Mouse (Mus musculus) mouse embryonic stem cell (cell line): ENCODE results near the gene Epb41l4b.

Experiments used
- in situ Hi-C, 2 experiments: fragments of 300-500 bp; cut with MboI; formaldehyde crosslinking; loops; 1 replicate in 1 of 2; 3 replicates in 1 of 2; pipeline ENCODE4 v1.14.3; 2019 to 2020; ENCODE audit warnings: low sequenced_read_pairs in 2 of 2, low pct_unique_long_range_greater_than_20kb in 1 of 2, mixed read lengths in 1 of 2; ENCODE audit not compliant: unreplicated experiment in 1 of 2

Epb41l4b gene

DNA sequence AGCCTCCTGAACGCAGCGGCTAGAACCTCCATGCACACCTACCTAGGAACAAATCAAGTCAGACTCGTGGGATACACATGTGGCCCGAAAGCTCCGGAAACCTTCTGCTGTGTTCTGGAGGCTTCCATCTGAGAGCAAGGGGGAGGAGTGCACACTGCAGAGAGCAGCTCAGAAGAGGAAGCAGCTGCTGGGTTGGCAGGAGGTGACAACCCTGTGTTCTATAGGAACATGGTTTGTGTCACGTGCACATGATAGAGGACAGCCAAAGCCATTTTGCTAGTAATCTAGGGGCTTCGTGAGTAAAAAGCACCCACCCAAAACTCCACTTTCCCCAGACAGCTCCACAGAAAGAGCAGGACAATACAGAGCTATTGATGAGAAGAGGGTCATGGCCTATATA is 149.9 kb downstream of the Epb41l4b start:
- in situ Hi-C loops, result no loop called here

DNA sequence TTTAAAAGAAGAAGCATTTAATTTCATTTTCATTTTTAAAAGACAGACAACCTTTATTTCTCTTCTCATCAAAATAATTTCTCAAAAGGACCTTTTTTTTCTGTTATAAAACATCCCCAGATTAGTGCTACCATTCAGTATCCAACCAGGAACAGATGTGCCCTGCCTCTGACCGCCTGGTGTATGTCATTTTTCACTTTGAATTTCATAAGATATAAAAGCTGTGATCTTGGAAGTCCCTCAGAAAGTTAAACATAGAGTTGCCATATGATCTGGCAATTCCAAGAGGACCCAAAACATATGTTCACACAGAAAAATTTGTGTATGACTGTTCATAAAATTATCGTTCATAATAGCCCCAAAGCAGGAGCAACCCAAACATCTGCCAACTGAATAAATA is 151.3 kb downstream of the Epb41l4b start:
- in situ Hi-C loops, result no loop called here

DNA sequence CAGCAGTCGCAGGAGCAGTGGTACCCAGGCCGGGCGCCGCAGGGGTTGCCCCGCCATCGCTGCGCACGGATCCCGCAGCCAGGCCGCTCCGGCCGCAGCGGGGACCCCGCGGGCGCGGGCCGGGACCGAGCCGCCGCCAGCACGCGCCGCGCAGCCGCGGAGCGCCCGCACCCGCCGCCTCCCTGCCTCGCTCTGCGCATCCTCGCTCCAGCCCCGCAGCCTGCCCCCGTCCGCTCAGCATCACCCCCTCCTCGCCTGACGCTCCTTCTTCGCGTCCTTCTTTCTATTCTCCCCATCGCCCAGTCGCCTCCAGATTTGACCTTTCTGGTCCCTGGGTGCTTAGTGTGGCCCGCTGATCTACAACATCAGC is 153.0 kb downstream of the Epb41l4b start, which contains the start of gene Frrs1l:
Gene Frrs1l, minus strand, starts transcription at position 177 of the 370 bp plus-strand sequence.
- in situ Hi-C loops, result no loop called here

DNA sequence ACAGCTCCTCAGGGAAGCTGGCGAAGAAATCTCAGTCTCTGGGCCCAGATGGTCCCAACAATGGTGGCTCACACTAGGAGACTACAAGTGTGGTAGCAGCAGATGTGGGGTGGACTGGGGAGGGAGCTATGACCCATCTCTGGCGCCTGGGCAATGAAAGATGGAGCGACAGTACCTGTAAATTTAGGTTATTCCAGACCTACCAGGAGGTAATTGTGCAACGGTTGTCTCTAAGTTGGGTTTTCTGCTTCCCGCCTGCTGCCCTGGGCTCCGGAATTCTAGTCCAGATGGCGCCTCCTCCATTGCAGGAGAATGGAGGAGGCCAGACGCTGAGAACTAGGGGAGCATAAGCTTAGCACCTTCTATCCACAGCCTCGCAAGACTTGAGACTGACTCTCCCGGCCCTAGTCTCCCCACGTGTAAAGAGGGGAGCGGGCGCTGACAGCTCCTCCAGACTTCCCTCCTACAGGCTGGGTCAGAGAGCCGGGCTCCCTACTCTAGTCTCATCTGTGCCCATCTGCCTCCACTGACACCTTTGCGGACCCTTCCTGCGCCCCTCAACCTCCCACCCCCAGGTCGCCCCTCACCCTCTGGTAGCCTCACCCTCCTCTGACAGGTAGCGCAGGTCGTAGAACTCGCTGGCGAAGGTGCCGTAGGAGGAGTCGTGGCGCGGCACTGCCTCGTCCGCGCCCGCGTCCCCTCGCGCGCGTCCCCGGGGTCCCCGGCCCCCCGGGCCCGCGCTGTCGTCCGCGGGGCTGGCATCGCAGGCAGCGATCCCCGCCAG is 153.6 kb downstream of the Epb41l4b start:
- in situ Hi-C loops, result no loop called here

DNA sequence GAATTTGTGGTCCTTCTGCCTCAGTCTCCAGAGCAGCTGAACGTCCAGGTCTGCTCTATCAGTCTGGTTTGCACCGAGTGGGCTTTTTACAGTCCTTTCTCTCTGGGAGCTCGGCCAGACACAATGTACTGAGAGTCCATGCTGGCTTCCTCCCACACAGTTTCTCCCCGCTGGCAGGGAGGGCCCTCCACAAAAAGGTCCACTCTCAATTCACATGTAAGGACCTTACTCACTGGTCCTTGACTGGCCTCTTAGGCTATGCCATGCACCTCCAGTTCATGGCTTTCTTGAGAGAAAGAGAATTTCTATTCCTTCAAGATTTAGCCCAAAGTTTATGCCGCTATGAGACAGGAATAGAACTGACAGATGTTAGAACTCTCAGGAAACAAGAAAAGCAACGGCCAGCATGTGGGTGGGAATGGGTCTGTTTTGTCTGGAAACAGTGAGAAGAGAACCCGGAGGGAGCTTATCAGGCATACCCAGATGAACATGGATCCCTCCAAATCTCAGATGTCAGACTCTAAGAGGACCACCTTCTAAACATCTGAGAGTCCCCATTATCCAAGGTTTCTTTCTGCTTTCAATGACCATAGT is 177.6 kb downstream of the Epb41l4b start:
- in situ Hi-C loops, result no loop called here

DNA sequence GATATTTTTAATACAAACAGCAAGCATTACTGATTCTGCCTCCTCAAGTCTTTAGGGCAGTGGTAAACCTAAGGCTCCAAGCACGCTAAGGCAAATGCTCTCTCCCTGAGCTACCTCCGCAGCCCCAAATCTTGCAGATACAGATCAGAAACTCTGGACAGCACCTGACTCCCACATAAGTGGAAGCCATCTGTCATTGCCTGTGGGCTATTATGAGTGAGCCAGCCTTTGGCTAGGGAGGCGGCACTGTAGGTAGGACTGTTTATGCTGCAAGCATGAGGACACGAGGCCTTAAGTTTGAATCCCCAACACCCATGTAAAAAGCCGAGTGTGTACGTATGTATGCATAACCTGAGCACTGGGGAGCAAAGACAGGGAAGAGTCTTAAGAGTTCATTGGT is 179.6 kb downstream of the Epb41l4b start:
- in situ Hi-C loops, result no loop called here

DNA sequence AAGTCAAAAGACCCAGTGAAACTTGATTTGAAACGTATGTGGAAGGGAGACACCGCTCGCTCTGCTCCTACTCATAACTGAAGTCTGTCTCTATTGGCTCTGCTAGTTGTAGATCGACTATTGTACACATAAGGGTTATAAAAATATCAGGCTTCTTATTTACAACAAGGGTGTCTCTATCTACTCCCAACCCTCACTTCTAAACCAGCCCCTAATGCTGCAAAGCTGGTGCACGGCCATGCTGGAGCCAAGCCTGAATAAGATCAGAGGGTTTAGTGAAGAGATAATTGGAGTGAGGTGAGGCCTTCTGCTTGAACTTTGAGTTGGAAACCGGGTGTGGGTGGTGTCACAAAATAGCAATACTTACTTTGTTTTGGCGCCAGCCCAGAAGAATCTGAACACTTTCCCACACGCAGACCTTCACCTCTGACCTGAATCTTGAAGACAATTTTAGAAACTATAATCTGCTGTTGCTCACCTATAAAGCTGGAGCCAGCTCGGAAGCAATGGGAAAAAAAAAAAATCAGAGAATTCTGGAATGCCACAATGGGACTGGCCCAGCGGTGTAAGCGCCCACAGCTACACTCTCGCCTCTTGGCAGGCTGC is 181.8 kb downstream of the Epb41l4b start:
- in situ Hi-C loops, result no loop called here

DNA sequence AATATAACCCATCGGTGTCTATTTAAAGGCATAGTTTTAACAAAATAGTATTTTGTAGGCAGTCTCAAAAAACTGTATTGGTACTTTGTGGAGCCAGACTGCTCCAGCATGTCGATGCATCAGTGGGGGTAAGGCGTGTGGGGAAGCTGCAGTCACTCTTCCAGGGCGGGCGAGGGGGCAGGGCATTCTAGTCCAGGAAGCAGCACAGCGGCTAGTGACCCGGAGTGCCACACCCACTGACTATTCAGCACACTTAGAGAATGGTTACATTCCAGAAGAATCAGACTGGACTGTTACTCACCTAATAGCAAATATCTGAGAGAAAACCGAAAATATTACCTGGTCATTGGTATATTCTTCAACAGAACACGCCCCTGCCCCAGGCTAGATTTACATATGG is 185.7 kb downstream of the Epb41l4b start:
- in situ Hi-C loops, result no loop called here

DNA sequence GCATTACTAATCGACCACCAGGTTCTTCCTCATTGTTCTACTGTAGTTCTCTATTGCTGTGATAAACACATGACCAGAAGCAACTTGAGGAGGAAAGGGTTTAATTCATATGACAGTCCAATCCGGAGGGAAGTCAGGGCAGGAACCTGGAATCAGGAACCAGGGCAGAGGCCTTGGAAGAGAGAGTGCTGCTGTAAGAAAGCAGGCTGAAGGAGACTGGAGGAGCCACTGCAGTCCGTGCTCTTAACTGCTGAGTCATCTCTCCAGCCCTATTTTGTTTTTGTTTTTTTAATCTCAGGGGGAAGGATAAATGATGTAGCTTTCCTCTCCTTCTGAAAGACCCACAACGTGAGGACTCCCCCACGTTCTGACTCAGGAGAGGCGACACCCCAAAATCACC is 190.0 kb downstream of the Epb41l4b start:
- in situ Hi-C loops, result no loop called here

DNA sequence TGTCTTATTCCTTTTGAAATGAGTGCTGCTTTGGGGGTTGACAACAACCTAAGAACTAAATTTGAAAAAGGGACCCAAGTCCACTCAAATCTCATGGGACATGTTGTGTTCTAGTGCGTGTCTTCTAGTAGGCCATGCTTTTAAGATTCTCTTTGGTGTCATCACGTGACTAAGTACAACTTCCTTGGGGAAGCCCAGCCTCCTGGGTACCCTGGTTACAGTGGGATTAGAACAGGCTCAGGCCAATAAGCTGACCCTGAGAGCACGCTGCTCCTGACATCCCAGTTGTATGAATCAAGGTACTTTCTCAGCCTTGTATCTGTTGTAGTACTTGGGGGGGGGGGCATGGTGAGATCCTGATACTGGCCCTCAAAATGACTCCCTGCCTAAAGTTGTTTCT is 191.5 kb downstream of the Epb41l4b start:
- in situ Hi-C loops, result no loop called here

DNA sequence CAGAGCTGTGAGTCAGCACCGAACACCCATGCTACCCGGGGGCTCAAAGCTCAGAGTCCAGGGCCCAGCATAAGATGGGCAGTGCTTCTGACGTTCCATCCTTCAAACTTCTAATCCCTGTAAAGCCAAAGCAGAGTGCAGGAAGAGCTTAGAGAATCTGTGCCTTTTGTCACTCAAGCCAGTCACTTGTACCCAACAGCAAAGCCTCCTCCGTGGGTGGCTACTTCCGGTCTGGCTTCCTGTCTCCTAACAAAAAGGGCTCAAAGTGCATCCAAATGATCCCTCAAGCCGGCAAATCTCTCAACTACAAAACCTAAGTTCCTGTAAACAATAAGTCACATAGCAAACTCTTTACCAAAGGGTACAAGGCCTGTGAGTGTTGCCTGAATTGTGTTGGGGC is 193.7 kb downstream of the Epb41l4b start:
- in situ Hi-C loops, result no loop called here

DNA sequence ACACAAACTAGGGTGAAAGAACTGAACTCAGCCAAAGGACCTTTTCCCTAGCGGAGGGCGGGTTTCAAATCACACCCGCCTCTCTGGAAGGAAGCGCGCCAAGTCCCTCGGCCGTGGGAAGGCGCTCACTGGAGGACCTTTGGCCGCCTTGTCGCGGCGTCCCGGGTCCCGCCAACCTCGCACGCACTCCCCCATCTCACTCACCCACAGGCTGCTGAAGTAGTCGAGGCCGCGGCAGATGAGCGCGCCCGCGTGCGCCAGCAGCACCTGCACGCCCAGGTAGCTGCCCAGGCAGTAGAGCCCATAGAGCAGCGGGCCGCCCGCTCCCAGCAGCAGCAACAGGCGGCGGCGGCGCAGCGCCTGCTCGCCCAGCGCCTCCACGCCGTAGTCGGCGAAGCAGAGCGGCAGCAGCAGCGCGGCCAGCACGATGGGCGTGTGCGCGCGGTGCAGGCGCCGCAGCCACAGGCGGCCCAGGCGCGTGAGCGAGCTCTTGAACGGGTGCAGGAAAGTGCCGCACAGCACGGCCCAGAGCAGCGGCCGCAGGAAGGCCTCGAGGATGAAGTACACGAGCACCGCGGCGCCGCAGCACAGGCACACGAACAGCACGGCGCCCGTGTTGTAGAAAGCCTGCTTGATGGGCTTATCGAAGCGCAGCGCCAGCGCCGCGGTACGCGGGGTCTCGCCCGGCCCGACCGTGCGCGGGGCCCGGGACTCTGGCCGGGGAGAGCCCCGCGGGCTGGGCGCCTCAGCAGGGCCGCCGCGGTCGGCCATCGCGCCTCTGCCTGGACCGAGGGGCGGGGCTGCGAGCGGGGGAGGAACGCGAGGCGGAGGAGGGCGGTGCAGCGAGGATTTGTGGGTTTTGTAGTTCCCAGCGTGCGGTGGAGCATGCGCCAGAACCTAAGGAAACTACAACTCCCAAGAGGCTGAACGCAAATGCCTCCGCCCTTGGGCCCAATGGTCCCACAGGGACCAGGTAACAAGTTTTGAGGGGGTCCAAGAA is 196.3 kb downstream of the Epb41l4b start, which contains the start of gene Tmem245:
Gene Tmem245, minus strand, starts transcription at position 797 of the 1,000 bp plus-strand sequence.
- in situ Hi-C loops, result no loop called here

DNA sequence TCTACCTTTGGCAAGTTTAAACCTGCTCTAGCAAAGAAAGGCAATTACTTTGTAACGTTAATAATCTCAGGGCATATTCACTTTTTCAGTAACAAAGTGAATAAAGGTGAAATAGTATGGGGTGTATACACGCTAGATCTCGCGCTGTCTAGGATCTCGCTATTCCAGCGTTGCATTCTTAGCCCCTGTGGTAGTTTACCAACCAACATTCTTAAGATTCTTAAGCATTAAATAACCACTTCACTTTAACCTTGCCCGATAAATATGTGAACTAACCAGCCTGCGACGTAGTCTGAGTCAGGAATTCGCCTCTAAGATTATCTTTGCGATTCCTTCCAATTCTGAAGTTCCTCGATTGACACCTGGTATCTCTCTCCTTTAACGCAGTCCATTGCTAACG is 197.1 kb downstream of the Epb41l4b start:
- in situ Hi-C loops, result no loop called here

DNA sequence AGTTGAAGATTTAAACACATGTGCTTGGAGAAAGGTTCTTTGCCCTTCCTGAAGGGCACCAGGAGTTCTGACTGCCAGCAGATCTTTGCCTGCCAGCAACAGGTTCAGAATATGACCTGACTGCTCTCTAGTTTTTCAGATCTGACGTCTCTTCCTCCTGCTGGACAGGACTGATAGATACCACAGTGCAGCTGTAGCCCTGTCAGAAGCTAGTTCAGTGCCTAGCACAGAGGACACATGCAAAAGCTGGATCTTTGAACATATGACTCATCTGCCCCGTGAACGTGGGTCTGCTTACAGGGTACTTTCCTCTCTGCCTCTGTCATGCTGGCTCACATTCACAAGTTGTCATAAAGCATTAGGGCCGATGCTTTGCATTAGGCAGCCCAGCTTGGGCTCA is 199.0 kb downstream of the Epb41l4b start:
- in situ Hi-C loops, result no loop called here

DNA sequence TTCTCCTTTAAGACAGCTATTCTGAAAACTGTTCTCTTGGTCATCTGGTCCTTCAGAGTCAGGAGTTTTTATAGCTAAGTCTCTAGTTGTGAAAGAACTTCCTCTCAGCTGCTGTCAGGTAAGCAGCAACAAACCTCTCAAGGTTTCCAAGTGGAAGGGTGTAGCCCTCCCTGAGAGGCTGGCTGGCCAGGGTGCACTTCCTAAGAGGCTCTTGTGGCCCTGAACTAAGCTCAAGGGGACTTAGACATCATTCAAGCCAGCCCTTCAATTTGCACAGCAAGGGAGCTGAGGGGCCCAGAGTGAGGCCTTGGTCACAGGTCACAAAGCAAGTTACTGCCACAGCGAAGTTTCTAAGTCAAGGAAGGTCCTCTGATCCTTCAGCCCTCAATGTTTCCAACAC is 200.0 kb downstream of the Epb41l4b start:
- in situ Hi-C loops, result no loop called here

DNA sequence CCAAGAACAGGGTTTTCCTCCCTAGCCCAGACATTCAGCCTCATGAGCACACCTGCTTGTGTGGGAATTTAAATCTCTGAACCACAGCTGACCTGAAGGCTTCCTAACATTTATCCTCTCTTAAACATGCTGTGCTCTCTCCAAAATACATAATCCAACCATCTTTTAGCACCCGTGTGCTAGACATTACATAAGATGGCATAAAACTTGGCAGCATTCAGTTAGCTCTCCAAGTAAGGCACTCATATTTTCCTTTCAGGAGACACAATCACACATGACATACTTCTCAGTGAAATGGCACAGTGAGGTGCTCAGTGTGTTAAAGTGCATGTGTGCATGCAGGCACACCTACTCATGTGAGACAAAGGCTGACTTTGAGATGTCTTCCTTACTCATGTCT is 200.7 kb downstream of the Epb41l4b start:
- in situ Hi-C loops, result no loop called here
